17 mouse cellular contexts compared by ENCODE assay signal in genomic region chr2:92299896-92300295, GRCm38 (mm10).
DNase-seq lines count a peak whose midpoint lies in the region; ATAC-seq lines count a peak whose summit lies in the region.
"Had no signal": no experiment of that assay in that cellular context is flagged by ENCODE, and none has a peak within 500 bp of the region (broad histone marks: within the 10 kb centered on the region; RNA-seq: fewer than 3 reads in every experiment).

No protein-coding gene starts in this region.

- no peak overlapping the region for H3K27ac ChIP-seq in heart, embryonic 16.5 days (ENCODE audit: low read length)
- no peak overlapping the region for H3K27ac ChIP-seq in midbrain, embryonic 13.5 days
- no peak overlapping the region for H3K27ac ChIP-seq in kidney, embryonic 14.5 days (ENCODE audit: low read depth, low read length)
- H3K27ac ChIP-seq: liver, embryonic 13.5 days; macrophage; neural tube, embryonic 12.5 days; stomach, embryonic 15.5 days had no signal

- H3K36me3 ChIP-seq in heart, embryonic 16.5 days (ENCODE audit: control insufficient read depth, insufficient read depth) = no peaks in the 10 kb centered on the region
- H3K36me3 ChIP-seq in midbrain, embryonic 13.5 days = no peaks in the 10 kb centered on the region
- H3K36me3 ChIP-seq in kidney, embryonic 14.5 days (ENCODE audit: control insufficient read depth, insufficient read depth, low read length) = no peaks in the 10 kb centered on the region
- H3K36me3 ChIP-seq: liver, embryonic 13.5 days; neural tube, embryonic 12.5 days; stomach, embryonic 15.5 days had no signal

- WGBS in heart, embryonic 16.5 days = 60% methylated on average over 10 of the region's 10 CpGs
- 22% methylated on average over 10 of the region's 10 CpGs for WGBS in midbrain, embryonic 13.5 days
- 81% methylated on average over 10 of the region's 10 CpGs for WGBS in kidney, embryonic 14.5 days

- no peak for ATAC-seq in heart, embryonic 16.5 days (replicated peaks; ENCODE audit: extremely low read depth, insufficient read depth, low FRiP score)
- ATAC-seq in midbrain, embryonic 13.5 days = peak; percentile 45; the same call in 1 of the 2 replicates
- no peak for ATAC-seq in kidney, embryonic 14.5 days (ENCODE audit: low FRiP score, low TSS enrichment)
- ATAC-seq in cerebellum, adult (ENCODE audit: insufficient number of reproducible peaks, low FRiP score, low TSS enrichment) = no peak
- ATAC-seq: intestine, embryonic 16.5 days had no signal

- peaks cover 6% of the 10 kb centered on the region; the same call in 1 of the 2 replicates for H3K4me1 ChIP-seq in heart, embryonic 16.5 days (ENCODE audit: control insufficient read depth, insufficient read depth, low read length)
- peaks cover 18% of the 10 kb centered on the region for H3K4me1 ChIP-seq in midbrain, embryonic 13.5 days (replicated peaks)
- no peaks in the 10 kb centered on the region for H3K4me1 ChIP-seq in kidney, embryonic 14.5 days (ENCODE audit: control insufficient read depth, insufficient read depth, low read length)
- H3K4me1 ChIP-seq: liver, embryonic 13.5 days; neural tube, embryonic 12.5 days; stomach, embryonic 15.5 days had no signal

- no peak overlapping the region for H3K4me2 ChIP-seq in heart, embryonic 16.5 days (ENCODE audit: low read depth, low read length)
- peak overlapping the region; percentile 3; the same call in 1 of the 2 replicates for H3K4me2 ChIP-seq in midbrain, embryonic 13.5 days (replicated peaks)
- no peak overlapping the region for H3K4me2 ChIP-seq in kidney, embryonic 14.5 days (replicated peaks; ENCODE audit: low read depth, low read length)
- H3K4me2 ChIP-seq: liver, embryonic 13.5 days; neural tube, embryonic 12.5 days; stomach, embryonic 15.5 days had no signal

- H3K27me3 ChIP-seq in heart, embryonic 16.5 days (ENCODE audit: control insufficient read depth, insufficient read depth, low read length) = no peaks in the 10 kb centered on the region
- H3K27me3 ChIP-seq in midbrain, embryonic 13.5 days = no peaks in the 10 kb centered on the region
- no peaks in the 10 kb centered on the region for H3K27me3 ChIP-seq in kidney, embryonic 14.5 days (ENCODE audit: control insufficient read depth, insufficient read depth, low read length)
- H3K27me3 ChIP-seq: liver, embryonic 13.5 days; neural tube, embryonic 12.5 days; stomach, embryonic 15.5 days had no signal

- intact Hi-C loops in heart, postnatal 14 days (cut with DNase I) = no loop called here

- H3K4me3 ChIP-seq in heart, embryonic 16.5 days (ENCODE audit: low read length) = no peak overlapping the region
- H3K4me3 ChIP-seq in midbrain, embryonic 13.5 days (replicated peaks) = no peak overlapping the region
- no peak overlapping the region for H3K4me3 ChIP-seq in kidney, embryonic 14.5 days (ENCODE audit: low read length)
- H3K4me3 ChIP-seq: erythroblast, embryonic 14.5 days; liver, embryonic 13.5 days; neural tube, embryonic 12.5 days; stomach, embryonic 15.5 days had no signal

- no peak for DNase-seq in heart, postnatal 14 days
- DNase-seq in B cell, adult 2 months = peak; percentile 27 to 29
- peak; percentile 16 for DNase-seq in fat pad, adult 2 months (ENCODE audit: extremely low read depth, low read depth, low spot score)
- no peak for DNase-seq in thymus, adult 18-20 months
- DNase-seq: cerebellum, adult 9-11 months; gastrocnemius, postnatal 36 days; liver, embryonic 13.5 days; thymus, postnatal 4 days had no signal

- H3K9me3 ChIP-seq in heart, embryonic 16.5 days (replicated peaks; ENCODE audit: control insufficient read depth, low read length) = no peaks in the 10 kb centered on the region
- H3K9me3 ChIP-seq in midbrain, embryonic 13.5 days = no peaks in the 10 kb centered on the region
- no peaks in the 10 kb centered on the region for H3K9me3 ChIP-seq in kidney, embryonic 14.5 days (ENCODE audit: control insufficient read depth, low read length)
- H3K9me3 ChIP-seq: liver, embryonic 13.5 days; neural tube, embryonic 12.5 days; stomach, embryonic 15.5 days had no signal

- peak overlapping the region; percentile 9; the same call in 1 of the 2 replicates for H3K9ac ChIP-seq in heart, embryonic 16.5 days (ENCODE audit: low read length)
- H3K9ac ChIP-seq in midbrain, embryonic 13.5 days (replicated peaks) = no peak overlapping the region
- H3K9ac ChIP-seq in kidney, embryonic 14.5 days (ENCODE audit: low read depth, low read length) = no peak overlapping the region
- H3K9ac ChIP-seq: liver, embryonic 13.5 days; neural tube, embryonic 12.5 days; stomach, embryonic 15.5 days had no signal

Comparison
In these comparisons a context has a peak if more than half of its experiments do, and no peak if none do; other contexts are left out.
1. DNase-seq: peak in B cell, adult 2 months (2 of 2) and fat pad, adult 2 months (single experiment); none in heart, postnatal 14 days (0 of 2) and thymus, adult 18-20 months (0 of 2).